Mouse (Mus musculus) spleen, adult 12 weeks (tissue): ENCODE results near the gene Rabep1.
"Not testable (repeated sequence)": the region's sequence is repeated elsewhere in the genome, so short reads cannot be mapped to it uniquely, and the experiment has no call there.

ENCODE experiments used
- DNase-seq: peaks from one replicate; pipeline ENCODE4 v3.0.0; 2022; ENCODE audit warnings: low spot score

Rabep1 gene

DNA sequence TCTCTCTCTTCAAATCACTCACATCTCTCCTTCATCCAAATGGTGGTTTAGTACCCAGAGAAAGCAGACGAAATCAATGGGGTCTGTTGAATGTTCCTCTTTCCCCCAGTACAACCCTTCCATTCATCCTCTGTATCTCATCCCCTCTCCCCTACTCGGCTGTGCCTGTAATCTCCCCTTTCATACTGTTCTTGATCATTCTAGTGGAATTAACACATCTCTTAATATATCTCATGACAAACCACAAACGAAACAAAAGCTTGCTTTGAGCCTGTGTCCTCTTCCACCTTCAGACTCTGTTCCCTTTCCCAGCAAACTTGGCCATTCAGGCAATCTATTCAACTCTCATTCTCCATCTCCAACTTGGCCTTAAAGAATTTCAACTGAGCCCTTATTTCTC is 13.4 kb upstream of the Rabep1 start:
- DNase-seq: no peak

- DNase-seq: no peak
These were observed 11.2 kb upstream of the Rabep1 start for GRCm38 (mm10) chr11:70833408-70833807.

DNA sequence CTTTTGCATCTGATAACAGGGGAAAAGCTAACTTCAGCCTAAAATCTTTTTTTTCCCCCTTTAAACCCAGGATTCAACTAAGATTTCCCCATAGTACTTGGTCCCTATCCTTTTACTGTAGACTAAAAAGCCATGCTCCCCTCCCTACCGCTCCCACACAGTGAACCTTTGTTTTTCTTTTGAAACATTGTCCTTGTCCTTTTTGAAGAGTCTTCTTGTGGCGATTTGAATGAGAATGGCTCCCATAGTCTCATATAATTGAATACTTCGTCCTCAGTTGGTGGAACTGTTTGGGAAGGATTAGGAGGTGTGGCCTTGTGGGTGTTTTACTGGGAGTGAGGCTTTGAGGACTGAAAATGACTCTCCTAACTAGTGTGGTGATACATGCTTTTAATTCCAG is 10.7 kb upstream of the Rabep1 start:
- no peak for DNase-seq

GRCm38 (mm10) chr11:70835381-70835831 is 9.2 kb upstream of the Rabep1 start:
- DNase-seq: no peak

DNA sequence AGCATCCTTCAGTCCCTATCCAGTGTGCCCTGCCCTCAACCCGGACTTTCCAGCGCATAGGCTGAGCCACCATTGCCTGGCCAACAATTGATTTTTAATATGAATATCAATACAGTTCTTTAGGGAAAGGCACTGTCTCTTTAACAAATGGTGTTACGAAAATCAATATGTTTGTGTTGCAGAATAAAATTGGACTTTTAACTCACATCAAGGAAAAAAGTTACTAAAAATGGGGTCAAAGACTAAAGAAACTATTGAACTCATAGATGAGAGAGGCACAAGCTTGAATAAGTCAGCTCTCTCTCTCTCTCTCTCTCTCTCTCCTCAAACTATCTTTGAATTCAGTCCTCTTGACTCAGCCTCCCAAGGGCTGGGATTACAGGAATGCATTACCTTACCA is 7.5 kb upstream of the Rabep1 start:
- no peak for DNase-seq

DNA sequence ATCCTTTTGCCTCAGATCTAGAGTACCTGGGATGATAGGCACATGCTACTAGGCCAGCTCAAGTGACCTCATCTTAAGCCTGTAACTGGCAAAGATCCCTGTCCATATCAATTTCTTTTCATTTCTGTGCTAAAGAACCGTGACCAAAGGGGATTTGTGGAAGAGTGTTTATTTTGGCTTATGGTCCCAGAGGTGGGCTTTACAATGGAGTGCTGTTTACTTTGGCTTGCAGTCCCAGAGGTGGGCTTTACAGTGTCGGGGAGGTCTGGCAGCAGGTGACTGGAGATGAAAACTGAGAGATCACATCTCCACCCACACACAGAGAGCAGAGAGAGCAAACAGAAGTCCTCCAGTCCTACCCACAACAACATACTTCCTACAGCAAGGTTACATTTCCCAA is 6.0 kb upstream of the Rabep1 start:
- no peak for DNase-seq

- DNase-seq: no peak
These were observed 1.6 kb upstream of the Rabep1 start for GRCm38 (mm10) chr11:70842983-70843382.

DNA sequence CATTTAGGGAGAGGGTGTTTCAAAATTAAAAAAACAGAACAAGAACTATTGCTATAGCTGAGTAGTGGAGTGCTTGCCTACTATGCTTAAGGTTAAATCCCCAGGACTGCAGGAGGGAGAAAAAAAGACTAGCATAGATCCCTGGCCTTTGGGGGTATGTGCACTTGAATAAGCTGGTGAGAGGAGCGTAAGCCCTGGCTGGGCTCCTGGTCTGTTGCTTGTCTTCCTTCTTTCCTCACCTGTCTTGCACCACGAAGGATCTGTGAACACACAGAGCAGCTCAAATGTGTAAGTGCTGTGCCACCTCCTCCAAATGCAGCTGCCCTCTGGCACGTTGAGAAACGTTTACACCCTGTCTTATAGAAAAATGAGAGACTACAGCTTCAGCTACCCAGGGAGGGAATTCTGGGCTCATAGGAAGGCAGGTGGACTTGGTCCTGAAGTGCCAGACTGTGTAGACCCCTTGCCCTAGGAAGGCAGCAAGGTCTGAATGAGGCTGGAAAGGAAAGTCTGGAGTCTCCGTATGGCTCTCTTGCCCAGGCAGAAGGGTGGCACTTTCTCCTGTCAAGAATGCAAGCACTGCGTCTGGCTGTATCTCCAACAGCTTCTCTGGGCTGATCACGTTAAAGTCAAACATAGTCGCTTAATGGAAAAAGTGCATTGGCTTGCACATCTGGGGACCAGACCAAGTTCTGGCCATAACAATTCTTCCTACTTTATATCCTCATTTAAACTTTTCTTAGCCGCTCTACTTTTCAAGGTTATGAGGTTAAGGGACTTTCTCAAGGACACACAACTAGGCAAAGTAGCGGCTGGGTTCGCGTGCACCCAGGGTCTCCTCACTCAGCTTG is 652 bp upstream of the Rabep1 start:
- DNase-seq: no peak

DNA sequence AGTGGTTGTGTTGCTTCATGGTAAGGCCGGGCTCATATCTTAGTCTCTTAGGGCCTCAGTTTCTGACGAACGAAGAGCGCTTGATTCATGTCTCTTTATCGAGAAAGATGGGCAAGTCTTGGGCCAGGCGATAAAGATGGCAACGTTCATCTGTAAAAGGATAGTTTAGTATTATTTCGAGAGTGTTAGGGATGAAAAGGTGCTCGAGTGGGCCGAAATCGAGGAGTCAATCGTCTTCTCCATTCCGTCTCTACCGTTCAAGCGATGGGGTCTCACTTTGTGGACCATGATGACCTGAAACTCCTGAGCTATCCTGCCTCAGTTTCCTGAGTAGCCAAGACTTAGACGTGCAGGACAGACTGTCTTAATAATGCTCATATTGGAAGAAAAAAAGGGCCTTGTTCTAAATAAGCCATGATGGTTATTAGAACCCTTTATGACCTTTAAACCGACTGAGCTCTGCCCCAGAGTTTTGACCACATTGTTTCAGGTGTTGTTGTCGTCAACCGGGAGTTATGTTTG is 940 bp downstream of the Rabep1 start:
- DNase-seq: no peak

GRCm38 (mm10) chr11:70846029-70846428 is 1.5 kb downstream of the Rabep1 start:
- DNase-seq: no peak

GRCm38 (mm10) chr11:70860371-70860770 is 15.8 kb downstream of the Rabep1 start:
- DNase-seq: no peak

- DNase-seq: not testable (repeated sequence)
These were observed 18.6 kb downstream of the Rabep1 start for GRCm38 (mm10) chr11:70863204-70863603.

DNA sequence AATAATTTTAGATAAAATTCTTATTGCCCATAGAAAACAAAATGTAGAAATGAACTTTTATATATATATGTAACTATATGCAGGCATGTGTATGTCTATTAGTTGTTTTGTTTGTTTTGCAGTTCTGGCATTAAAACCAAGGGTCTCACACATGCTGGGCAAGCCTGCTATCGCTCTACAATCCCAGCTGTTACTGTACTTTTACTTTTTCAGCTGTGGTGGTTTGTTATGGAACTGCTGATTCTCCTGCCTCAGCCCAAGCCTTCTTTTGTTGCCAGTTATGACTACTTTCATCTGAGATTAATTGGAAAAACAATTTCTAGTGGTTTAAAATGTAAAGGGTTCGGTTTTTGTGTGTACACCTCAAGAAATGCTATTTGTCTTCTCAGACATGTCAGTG is 20.6 kb downstream of the Rabep1 start:
- DNase-seq: no peak

DNA sequence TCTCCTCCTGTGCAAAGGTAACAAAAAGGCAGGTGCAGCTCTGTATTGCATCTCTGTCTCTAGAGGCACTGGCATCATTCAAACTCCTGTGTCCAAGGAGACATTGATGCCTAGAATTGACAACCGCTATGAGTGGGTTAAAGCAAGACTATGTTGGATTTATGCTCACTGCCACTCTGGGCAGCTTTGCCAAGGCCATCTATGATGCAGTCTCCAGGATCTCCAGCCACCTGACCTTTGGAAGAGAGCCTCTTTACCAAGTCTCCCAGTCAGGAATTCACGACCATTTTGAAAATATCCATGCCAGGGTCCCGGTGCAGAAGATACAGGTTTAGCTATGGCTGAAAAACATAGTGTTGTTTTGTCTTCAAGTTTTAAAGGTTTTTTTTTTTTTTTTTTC is 24.7 kb downstream of the Rabep1 start:
- DNase-seq: no peak

- DNase-seq: no peak
These were observed 25.2 kb downstream of the Rabep1 start for GRCm38 (mm10) chr11:70869811-70870210.

DNA sequence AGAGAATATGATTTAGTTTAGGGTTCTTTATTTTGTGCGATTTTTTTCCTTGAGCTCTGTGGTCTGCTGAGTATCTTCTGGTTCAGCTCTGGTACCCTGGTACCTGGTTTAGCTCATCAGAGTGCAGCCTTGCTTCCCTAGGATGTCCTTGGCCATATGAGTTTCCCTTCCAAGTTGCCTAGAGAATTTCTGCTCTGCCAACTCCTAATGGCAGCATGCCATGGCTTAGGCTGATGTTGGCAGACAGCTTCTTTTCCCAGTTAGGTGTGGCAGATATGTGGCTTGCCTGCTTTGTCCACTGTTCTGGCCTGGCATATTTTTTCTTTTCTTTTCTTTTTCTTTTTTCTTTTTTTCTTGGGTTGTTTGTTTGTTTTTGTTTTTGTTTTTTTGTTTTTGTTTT is 25.8 kb downstream of the Rabep1 start:
- no peak for DNase-seq

- no peak for DNase-seq
These were observed 26.5 kb downstream of the Rabep1 start for GRCm38 (mm10) chr11:70871110-70871509.

GRCm38 (mm10) chr11:70871766-70872330 is 27.3 kb downstream of the Rabep1 start:
- no peak for DNase-seq

DNA sequence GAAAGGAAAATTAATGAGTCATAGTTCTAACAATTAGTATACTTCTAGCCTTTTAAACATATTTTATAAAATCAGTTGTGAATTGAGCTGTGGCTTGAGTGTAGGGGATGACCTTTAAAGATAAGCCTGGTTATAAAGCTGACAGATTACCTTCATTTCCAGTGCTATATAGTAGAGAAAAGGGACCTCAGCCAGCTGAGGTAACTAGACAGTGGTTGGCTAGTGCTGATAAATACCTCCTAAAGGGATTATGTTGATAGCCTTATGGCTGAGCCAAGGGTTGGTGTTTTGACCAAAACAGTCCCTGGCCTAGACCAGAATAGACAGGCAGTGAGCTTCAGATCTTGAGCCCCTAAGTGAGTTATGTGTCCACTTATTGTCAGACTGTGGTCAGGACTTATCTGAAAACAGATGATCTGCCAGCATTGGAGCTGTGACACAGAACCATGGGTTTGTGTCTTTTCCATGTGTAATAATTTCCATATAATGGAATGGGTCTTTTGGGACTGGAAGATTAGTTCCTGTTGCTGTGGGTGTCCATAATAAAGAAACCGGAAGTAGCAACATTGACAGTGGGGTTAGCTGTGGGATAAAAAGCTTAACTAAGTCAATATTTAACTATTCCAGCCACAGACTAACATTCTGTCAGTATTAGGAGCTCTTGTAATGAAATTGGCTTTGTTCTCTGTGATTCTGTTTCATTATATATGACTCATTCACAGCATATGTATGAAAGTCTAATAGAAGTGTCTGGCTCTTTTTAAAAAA is 29.5 kb downstream of the Rabep1 start:
- DNase-seq: no peak

DNA sequence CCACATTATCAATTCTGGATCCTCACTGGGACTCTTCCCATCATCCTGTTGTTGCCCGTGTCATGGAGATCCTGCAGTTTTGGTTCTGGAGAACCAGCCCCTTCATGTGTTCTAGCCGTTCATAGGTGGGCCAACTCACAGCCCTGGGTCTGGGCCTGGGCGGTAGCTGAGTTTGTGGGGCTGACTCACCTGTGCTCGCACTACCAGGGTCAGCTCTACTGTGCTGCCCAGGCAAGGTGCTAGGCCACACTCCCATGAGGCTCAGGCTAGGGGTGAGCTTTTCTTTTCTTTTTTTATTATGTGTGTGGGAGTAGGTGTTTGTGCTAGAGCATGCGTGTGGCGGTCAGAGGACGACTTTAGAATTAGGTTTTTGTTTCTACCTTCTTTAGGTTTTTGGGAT is 33.1 kb downstream of the Rabep1 start:
- no peak for DNase-seq

DNA sequence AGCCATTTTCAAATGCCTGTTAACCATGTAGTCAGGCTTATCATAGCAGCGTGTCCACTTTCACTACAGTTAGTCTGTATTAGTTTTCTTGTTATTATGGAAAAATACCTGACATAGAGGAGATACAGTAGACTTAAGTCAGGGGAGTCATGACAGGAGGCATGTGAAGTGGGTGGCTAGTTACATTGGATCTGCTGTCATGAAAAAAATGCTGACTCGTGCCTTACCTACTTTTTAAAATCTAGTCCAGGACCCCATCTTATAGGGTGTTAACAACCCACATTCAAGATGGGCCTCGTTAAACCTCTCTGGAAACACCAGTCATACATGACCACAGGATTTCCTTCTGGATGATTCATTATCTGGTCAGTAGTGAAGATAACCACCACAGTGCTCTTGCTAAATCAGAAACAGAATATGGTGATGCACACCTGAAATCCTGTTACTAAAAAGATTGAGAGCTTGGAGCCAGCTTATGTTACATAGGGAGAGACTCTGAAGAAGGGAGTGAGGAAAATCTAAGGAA is 38.4 kb downstream of the Rabep1 start:
- no peak for DNase-seq

DNA sequence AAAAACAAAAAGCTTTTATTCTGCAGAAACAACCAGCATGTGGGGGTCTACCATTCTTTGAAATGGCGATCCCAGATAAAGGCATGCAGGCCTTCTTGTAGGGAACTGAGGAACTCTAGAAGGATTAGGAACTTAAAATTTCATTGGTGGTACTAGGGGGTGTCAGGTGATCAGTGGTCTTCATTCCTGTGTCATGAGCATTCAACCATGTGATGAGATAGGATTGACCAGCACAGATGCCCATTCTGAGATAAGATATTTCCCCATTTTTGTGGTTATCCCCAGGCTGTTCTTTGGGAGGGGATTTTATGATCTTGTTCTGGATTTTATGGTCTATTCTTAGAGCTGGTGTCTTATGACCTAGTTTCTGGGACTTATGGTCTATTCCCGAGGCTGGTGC is 46.1 kb downstream of the Rabep1 start:
- DNase-seq: no peak

DNA sequence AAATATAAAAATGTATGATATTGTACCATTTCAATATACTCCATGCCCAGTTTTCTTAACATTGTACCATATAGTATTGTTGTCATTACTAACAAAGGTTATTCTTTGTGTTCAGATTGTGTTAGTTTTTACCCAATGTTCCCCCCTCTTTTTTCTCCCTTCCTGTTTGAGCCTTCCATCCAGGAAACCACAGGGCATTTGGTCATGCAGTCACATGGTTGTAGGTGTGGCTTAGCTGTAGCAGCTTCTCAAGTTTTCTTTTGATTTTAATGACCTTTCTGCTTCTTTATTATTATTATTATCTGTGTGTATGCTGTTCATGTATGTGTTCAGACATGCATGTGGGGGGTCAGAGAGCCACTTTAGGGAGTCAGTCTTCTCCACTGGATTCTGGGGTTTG is 47.0 kb downstream of the Rabep1 start:
- no peak for DNase-seq
